Mouse (Mus musculus): ENCODE data around the gene Fam234a.

DNA sequence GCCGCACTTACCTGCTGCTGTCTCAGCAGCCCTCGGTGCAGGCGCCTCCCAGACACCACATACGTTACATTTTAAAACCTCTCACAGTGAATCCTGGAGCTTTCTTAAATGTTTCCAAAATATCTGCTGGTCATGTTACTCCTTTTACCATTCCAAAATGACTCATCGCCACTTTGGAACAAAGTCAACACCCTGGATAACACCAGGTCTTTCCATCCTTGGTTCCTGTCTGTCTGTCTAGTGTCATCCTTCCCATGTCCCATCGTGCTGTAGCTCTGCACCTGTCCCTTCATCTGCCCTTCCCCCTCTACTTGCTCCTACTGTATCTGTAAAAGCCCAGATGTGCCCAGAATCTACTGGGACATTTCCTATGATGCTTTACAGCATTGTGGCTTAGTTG is 3.1 kb downstream of the Fam234a start:
- TF ChIP-seq UBTF (IDR thresholded peaks at IDR 0.05; ENCODE audit: borderline replicate concordance, insufficient read depth, low read depth, low read length) (no peak), SIN3A (IDR thresholded peaks at IDR 0.05; ENCODE audit: low read length) (no peak), RAD21 (IDR thresholded peaks at IDR 0.05; ENCODE audit: low read depth, low read length) (no peak), RCOR1 (IDR thresholded peaks at IDR 0.05; ENCODE audit: low read depth, low read length) (no peak), MAX (IDR thresholded peaks at IDR 0.05; ENCODE audit: low read length) (no peak), GABPA (IDR thresholded peaks at IDR 0.05; ENCODE audit: low read depth, low read length) (no peak)
